Mouse (Mus musculus): Measurements from ENCODE around the gene Pik3r5. TPM values are rescaled to one million over a fixed set of nuclear protein-coding genes. Genes with fewer than 3 reads are reported as not detected.

Gene Pik3r5
- total and polyA plus RNA-seq, 2 experiments from 2014 or later, result 0.65 to 1.4 TPM

DNA sequence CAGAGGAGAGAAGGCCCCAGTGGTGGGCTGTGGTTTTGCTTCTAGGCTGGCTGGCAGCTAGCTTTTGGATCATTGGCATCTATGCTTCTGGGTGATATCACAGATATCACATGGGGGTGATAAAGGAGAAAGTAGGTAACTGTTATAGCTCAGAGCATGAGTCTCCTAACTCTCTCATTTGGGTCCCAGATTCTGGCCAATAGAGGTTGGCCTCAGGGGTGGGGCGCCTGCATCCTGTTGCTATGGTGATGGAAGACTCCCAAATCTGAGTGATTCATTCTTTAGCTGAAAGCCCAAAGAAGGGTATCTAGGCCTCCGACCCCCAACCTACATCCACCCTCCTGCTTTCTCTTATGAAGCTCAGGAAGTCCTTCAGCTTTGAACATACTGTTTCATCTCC is 2.8 kb downstream of the Pik3r5 start:
- Histone ChIP-seq H3K4me1 (ENCODE audit: insufficient read depth, low read length) (no peaks in the 10 kb centered on the region; the same call in 1 of the 2 replicates), H3K4me2 (ENCODE audit: low read depth, low read length) (no peak overlapping the region), H3K27ac (no peak overlapping the region), H3K36me3 (ENCODE audit: insufficient read depth, low read length) (no peaks in the 10 kb centered on the region), H3K4me3 (ENCODE audit: low read length) (no peak overlapping the region), H3K9ac (replicated peaks; ENCODE audit: low read length) (no peak overlapping the region), H3K27me3 (ENCODE audit: insufficient read depth, low read length) (no peaks in the 10 kb centered on the region; the same call in 1 of the 2 replicates), H3K9me3 (ENCODE audit: low read length) (no peaks in the 10 kb centered on the region)
- ATAC-seq (no peak), DNase-seq (ENCODE audit: low spot score) (no peak)
- 88% methylated on average over 2 of the region's 2 CpGs for WGBS
- TF ChIP-seq CTCF (IDR thresholded peaks at IDR 0.05; ENCODE audit: low read depth), result no peak

- H3K36me3 ChIP-seq (ENCODE audit: insufficient read depth, low read length), result no peaks in the 10 kb centered on the region
- H3K27ac ChIP-seq, result no peak overlapping the region
- no peak for TF ChIP-seq CTCF (IDR thresholded peaks at IDR 0.05; ENCODE audit: low read depth)
- H3K27me3 ChIP-seq (ENCODE audit: insufficient read depth, low read length), result no peaks in the 10 kb centered on the region; the same call in 1 of the 2 replicates
- no peak overlapping the region for H3K9ac ChIP-seq (replicated peaks; ENCODE audit: low read length)
- 95% methylated on average over 4 of the region's 4 CpGs for WGBS
- DNase-seq (ENCODE audit: low spot score) (no peak), ATAC-seq (no peak)
- no peak overlapping the region for H3K4me2 ChIP-seq (ENCODE audit: low read depth, low read length)
- H3K9me3 ChIP-seq (ENCODE audit: low read length), result no peaks in the 10 kb centered on the region
- H3K4me1 ChIP-seq (ENCODE audit: insufficient read depth, low read length), result no peaks in the 10 kb centered on the region; the same call in 1 of the 2 replicates
- H3K4me3 ChIP-seq (ENCODE audit: low read length), result no peak overlapping the region
These were observed 3.7 kb downstream of the Pik3r5 start for GRCm38 (mm10) chr11:68435601-68436000.

- WGBS, result 86% methylated on average over 5 of the region's 5 CpGs
- Histone ChIP-seq H3K9me3 (ENCODE audit: low read length) (no peaks in the 10 kb centered on the region), H3K27me3 (ENCODE audit: insufficient read depth, low read length) (no peaks in the 10 kb centered on the region; the same call in 1 of the 2 replicates), H3K4me3 (ENCODE audit: low read length) (no peak overlapping the region), H3K27ac (no peak overlapping the region), H3K4me1 (ENCODE audit: insufficient read depth, low read length) (no peaks in the 10 kb centered on the region; the same call in 1 of the 2 replicates), H3K4me2 (ENCODE audit: low read depth, low read length) (no peak overlapping the region), H3K9ac (replicated peaks; ENCODE audit: low read length) (no peak overlapping the region), H3K36me3 (ENCODE audit: insufficient read depth, low read length) (no peaks in the 10 kb centered on the region)
- ATAC-seq (no peak), DNase-seq (ENCODE audit: low spot score) (no peak)
- no peak for TF ChIP-seq CTCF (IDR thresholded peaks at IDR 0.05; ENCODE audit: low read depth)
These were observed 4.5 kb downstream of the Pik3r5 start for GRCm38 (mm10) chr11:68436376-68436775.

GRCm38 (mm10) chr11:68440100-68440499 is 8.2 kb downstream of the Pik3r5 start:
- H3K4me2 ChIP-seq (ENCODE audit: low read depth, low read length), result no peak overlapping the region
- H3K4me3 ChIP-seq (ENCODE audit: low read length), result no peak overlapping the region
- no peaks in the 10 kb centered on the region for H3K9me3 ChIP-seq (ENCODE audit: low read length)
- 81% methylated on average over 9 of the region's 9 CpGs for WGBS
- no peaks in the 10 kb centered on the region for H3K4me1 ChIP-seq (ENCODE audit: insufficient read depth, low read length)
- no peaks in the 10 kb centered on the region for H3K36me3 ChIP-seq (ENCODE audit: insufficient read depth, low read length)
- H3K9ac ChIP-seq (replicated peaks; ENCODE audit: low read length), result no peak overlapping the region
- H3K27ac ChIP-seq, result no peak overlapping the region
- TF ChIP-seq CTCF (IDR thresholded peaks at IDR 0.05; ENCODE audit: low read depth), result no peak
- ATAC-seq (no peak), DNase-seq (ENCODE audit: low spot score) (no peak)
- no peaks in the 10 kb centered on the region for H3K27me3 ChIP-seq (ENCODE audit: insufficient read depth, low read length)

- ATAC-seq, result no peak
- no peak for DNase-seq (ENCODE audit: low spot score)
- no peaks in the 10 kb centered on the region for H3K9me3 ChIP-seq (ENCODE audit: low read length)
- H3K27me3 ChIP-seq (ENCODE audit: insufficient read depth, low read length), result no peaks in the 10 kb centered on the region
- H3K4me3 ChIP-seq (ENCODE audit: low read length), result no peak overlapping the region
- TF ChIP-seq CTCF (IDR thresholded peaks at IDR 0.05; ENCODE audit: low read depth), result no peak
- no peak overlapping the region for H3K27ac ChIP-seq
- no peak overlapping the region for H3K9ac ChIP-seq (replicated peaks; ENCODE audit: low read length)
- H3K4me1 ChIP-seq (ENCODE audit: insufficient read depth, low read length), result no peaks in the 10 kb centered on the region
- H3K36me3 ChIP-seq (ENCODE audit: insufficient read depth, low read length), result no peaks in the 10 kb centered on the region
- H3K4me2 ChIP-seq (ENCODE audit: low read depth, low read length), result no peak overlapping the region
- WGBS, result 65% methylated on average over 5 of the region's 5 CpGs
These were observed 9.0 kb downstream of the Pik3r5 start for GRCm38 (mm10) chr11:68440965-68441364.

DNA sequence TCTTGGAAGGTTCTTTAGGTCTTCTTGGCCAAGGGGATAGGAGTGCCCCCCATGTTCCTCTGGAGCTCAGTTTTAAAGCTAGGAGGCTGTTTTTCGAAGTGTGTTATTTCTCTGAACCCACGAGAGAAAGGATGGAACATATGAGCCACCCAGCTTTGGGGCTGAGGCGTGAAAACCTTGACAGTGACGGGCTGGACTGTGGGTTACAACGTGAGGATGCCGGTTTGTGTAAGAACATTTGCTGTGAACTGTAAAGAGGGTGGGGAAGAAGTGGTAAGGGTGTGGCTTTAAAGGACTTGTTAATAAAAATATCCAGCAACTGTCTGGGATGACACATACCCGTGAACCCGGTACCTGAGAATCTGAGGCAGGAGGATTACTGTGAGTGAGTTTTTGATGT is 10.4 kb downstream of the Pik3r5 start:
- DNase-seq (ENCODE audit: low spot score) (no peak), ATAC-seq (no peak)
- 89% methylated on average over 8 of the region's 8 CpGs for WGBS

GRCm38 (mm10) chr11:68442983-68443638 is 11.2 kb downstream of the Pik3r5 start:
- ATAC-seq (no peak), DNase-seq (ENCODE audit: low spot score) (no peak)
- no peak for TF ChIP-seq CTCF (IDR thresholded peaks at IDR 0.05; ENCODE audit: low read depth)
- no peak overlapping the region for H3K27ac ChIP-seq
- H3K4me1 ChIP-seq (ENCODE audit: insufficient read depth, low read length), result no peaks in the 10 kb centered on the region
- no peaks in the 10 kb centered on the region for H3K27me3 ChIP-seq (ENCODE audit: insufficient read depth, low read length)
- no peak overlapping the region for H3K4me3 ChIP-seq (ENCODE audit: low read length)
- no peaks in the 10 kb centered on the region for H3K9me3 ChIP-seq (ENCODE audit: low read length)
- 77% methylated on average over 12 of the region's 12 CpGs for WGBS
- no peaks in the 10 kb centered on the region for H3K36me3 ChIP-seq (ENCODE audit: insufficient read depth, low read length)
- no peak overlapping the region for H3K9ac ChIP-seq (replicated peaks; ENCODE audit: low read length)
- H3K4me2 ChIP-seq (ENCODE audit: low read depth, low read length), result no peak overlapping the region

More for the DNA sequence above, 10.4 kb downstream of the Pik3r5 start:
- H3K27me3 ChIP-seq (ENCODE audit: insufficient read depth, low read length), result no peaks in the 10 kb centered on the region
- H3K9me3 ChIP-seq (ENCODE audit: low read length), result no peaks in the 10 kb centered on the region
- no peak overlapping the region for H3K4me2 ChIP-seq (ENCODE audit: low read depth, low read length)
- H3K4me1 ChIP-seq (ENCODE audit: insufficient read depth, low read length), result no peaks in the 10 kb centered on the region
- no peak for TF ChIP-seq CTCF (IDR thresholded peaks at IDR 0.05; ENCODE audit: low read depth)
- no peak overlapping the region for H3K9ac ChIP-seq (replicated peaks; ENCODE audit: low read length)
- no peak overlapping the region for H3K27ac ChIP-seq
- no peaks in the 10 kb centered on the region for H3K36me3 ChIP-seq (ENCODE audit: insufficient read depth, low read length)
- no peak overlapping the region for H3K4me3 ChIP-seq (ENCODE audit: low read length)

Data from hindbrain, postnatal 0 days (tissue).